Mouse (Mus musculus) adipocyte (in vitro differentiated cells): ENCODE measurements at regions not wholly inside any gene's neighbourhood (a gene's known extent, or its start where the extent isn't known, plus 50 kb on each side); places are given as distances from the start of the nearest gene placed in this dataset.

Source experiments
- DNase-seq: peaks from one replicate; pipeline ENCODE4 v3.0.0-alpha.2; 2016; ENCODE audit warnings: low spot score

DNA sequence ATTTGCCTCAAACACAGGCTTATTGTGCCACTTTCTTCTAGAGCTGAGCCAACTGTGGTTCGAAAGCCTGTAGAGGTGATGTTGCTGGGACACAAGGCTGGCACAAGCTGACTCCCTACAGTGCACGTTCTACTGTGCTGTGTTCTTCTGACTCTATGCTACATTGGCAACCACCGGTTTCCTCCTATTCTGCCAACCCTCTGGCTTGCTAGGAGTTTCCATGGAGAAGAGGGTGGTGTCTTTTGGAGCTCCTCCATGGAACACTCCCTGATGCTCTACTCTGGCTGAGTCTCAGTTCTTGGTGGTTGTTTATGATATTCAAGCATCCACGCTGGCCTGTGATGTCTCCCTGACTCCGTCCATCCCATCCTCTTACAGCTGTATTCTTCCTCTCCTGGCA is 124.9 kb upstream of the Nmur2 start:
- no peak for DNase-seq

DNA sequence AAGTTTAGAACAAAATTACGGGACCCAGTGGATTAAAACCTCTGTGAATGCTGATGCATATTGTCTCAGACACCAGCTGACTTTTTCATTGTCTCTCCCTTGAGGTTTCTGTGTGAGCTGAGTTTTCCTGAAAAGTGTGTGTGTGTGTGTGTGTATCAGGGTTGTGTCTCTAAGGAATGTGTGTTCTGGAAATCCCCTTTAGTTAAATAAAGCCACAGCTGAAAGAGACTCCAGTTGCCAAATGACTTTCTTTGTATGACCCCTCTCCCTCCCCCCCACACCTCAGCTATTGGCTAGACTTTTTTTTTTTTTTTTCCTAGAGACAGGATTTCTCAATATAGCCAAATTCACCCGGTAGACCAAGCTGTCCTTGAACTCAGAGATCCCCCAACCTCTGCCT is 119.5 kb upstream of the Nmur2 start:
- DNase-seq = no peak

DNA sequence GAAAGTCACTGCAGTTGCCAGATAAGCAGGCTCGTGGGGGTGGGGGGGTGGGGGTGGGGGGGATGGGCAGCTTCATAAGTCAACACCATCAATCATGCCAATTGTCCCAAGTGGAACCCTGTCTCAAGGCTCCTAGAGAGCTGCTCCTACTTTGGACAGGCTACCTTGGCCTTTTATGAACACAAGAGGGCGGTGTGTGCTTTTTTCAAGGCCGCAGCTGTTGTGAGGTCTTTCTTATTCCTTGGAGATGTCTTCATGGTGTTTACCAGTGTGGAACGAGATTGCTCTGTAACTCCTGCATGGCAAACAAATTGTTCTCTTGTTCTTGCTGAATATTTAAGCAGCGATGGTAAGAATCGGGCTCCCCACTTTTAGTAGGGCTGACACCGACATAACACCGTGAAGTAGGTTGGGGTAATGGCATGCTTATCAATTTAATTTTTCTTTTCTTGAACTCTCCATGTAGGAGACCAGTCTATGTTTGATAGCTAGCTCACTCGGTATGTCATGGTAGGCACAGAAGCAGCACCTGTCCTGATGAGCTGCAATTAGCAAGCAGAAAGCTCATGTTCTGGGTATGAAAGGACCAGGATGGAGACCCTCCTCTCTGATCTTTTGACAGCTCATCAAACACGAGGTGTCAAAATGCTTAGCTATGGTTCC is 118.7 kb upstream of the Nmur2 start:
- peak; percentile 81 for DNase-seq

DNA sequence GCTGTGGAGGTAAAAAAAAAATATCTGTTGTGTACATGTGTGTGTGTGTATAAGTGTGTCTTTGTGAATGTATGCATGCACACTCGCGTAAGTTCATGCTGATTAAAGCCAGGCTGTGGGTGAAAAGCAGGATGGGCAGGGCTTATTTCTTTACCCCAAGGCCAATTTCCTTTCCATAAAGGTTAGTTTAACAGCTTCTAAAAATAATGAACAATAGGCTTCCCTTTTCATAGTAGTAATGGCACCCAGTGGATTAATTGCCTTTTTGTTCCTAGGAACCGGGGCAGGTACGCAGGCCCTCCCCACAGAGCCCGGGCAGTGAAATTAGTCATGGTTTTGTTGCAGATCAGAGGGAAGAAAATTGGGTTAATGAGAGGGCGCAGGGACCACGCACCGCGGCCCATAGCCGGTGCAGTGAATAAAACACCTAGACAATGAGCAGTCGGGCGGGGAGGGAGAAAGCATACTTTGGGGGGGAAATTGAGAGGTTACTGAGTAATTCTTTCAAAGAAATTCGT is 110.1 kb upstream of the Nmur2 start:
- DNase-seq = no peak

DNA sequence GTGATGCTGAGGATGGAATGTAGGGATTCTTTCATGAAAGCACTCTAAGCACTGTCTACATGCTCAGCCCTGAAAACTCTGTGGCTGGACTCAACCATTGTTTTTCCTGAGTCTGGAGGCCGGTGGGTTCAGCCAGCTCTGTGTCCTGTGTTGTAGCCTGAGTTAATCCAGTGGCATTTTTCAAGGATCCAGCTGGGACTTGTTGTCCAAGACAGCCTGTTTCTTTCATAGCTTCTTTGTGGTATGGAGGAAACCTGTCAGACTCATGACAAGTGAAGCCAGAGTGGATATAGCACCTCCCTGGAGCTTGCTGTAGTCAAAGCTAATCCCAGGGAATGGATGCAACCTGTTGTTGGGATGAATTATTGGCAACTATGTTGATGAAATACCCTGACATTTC is 108.9 kb upstream of the Nmur2 start:
- DNase-seq = no peak

DNA sequence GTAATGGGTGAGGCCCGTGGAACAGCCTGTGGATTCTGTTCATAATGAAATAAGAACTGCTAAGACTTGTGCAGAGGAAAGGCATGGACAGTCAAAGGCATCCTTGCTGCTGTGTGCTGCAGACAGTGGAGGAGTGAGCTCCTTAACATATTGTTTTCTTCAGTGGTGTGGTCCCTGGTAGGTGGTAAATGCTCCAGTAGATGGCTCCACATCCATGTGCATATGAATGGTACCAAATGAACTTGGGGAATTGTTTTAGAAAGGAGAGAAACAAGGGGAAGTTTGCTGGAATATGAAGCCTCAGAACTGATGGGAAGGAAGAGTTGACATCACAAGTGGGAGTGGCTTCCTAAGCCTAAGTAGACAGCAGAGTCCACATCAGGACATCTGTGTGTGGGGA is 108.1 kb upstream of the Nmur2 start:
- DNase-seq = no peak

DNA sequence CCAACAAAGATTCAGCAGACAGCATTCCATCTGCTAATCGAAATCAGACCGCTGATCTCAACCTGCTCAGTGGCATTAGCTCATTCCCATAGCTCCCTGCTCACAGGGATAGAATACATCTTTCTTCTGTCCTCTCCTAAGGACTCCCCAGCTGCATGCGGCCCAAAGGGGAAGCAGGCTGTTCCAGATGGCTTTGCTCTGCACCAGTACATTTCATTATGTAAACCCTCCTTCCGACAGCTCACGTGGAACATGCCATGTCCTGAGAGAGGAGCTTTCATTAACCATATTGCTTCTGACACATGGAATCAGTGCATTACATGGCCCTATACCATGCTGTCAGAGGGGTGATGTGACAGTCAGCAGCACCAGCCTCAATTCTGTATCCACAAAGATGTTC is 105.9 kb upstream of the Nmur2 start:
- DNase-seq = no peak

DNA sequence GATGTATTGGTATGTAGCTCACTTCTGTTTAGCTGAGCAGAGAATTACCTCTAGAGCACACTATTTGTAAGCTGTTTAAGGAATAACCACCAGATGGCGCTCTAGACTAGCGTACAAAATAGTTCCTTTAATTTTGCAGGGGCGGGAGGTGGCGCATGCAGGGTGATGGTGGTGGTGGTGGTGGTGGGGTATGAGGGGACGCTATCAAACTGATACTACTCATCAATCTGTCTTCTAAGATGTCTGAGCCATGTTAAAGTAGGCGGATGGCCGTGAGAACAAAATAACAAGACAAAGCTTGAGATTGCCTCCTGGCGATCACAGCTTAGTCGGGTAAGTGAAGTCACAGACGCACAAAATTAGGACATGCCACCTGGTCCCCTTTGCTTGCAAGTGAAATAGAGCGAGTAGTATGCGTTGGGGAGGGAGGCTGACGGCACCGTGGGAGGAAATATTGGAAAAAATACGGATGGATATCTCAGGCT is 90.6 kb upstream of the Nmur2 start:
- peak; percentile 53 for DNase-seq

DNA sequence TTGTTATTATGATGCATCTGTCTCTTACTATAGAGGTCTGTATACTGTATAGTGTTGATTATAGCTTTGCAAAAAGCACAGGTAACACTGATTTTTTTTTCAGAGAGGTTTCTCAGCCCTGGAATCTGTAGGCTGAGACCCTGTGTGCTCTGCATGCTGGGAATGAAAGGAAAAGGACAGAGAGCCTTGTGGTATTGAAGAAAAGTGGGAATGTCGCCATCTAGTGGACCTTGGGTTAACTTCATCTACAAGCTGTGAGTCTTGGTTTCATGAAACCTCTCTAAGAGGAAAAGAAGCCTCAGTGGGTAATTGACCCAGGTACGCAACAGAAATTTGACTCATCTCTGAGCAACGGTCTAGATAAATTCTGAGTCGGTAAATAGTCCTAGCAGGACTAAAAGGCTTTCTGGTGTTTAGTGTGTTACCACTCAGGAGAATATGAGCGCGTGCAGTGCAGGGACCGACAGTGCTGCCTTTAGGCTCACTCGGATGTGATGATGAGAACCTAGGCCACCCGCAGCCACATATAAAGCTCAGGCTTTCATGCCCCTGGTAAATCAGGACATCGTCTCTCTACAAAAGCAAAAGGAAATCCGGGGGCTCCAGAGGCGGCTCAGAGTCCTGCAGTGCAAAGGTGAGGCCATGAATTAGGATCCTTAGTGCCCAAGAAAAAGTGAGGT is 75.9 kb upstream of the Nmur2 start:
- DNase-seq = peak; percentile 22

DNA sequence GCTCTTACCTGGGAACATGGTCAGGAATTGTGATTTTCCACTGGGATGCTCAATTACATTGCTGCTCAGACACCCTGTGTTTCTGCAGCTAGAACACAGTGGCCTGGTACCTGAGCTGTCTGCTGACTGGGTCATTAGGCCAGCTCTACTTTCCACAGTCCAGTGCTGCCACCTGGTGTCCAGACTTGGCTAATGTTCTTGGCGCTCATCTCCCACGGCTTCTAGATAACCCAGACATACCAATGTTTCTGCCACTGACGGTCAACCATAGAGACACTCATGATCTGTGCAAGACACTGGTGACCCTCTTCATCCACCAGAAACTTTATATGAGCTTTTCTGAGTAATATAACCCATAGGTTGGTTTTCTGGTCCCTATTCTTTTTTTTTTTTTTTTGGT is 67.1 kb upstream of the Nmur2 start:
- peak; percentile 90 for DNase-seq

DNA sequence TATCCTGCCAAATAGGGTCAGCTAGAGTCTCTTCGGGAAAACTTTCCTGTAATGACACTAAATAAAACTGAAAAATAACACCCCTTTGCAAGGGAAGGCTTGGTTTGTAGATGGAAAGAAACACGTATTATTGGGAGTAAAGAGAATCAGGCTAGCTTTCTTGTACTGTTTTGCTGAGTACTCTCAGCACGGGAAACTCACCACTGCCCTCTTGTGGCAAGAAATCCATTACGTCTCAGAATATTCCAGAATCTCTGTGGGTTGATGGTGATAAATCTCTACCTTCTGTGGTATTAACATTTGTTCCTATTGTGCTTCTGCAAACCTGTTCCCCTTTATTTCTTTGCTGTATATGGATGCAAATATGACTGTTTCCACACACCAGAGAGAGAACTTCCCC is 64.8 kb upstream of the Nmur2 start:
- peak; percentile 75 for DNase-seq

DNA sequence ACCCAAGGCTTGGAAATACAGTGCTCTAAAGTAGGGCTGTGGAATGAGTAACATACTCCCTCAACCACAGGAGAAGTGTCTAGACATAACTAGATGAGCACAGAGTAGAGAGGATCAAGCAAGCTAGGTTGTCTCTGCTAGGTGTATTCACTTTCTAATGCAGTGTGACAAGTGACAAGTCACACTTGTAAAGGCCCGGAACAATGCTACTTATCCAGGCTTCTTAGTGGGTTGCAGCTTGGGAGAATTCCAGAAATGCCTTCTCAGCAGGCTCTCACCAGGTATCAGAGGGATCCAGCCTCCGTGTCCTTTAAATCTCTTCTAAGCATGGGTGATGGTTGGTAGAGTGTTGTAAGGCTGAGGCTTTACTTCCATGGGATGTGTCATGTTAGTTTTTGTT is 52.1 kb upstream of the Nmur2 start:
- DNase-seq = no peak
